Mouse (Mus musculus) testis, adult 2 months (tissue): ENCODE results near the gene Il31. TPM values are rescaled to one million over a fixed set of nuclear protein-coding genes. Genes with fewer than 3 reads are reported as not detected.
A peak's percentile ranks its signal among the peaks of the same experiment; 100 is the strongest.

Experiments used
- H3K27ac ChIP-seq: fragments of 200-500 bp; 2 replicates; pipeline ENCODE4 v1.5.1; 2012; ENCODE audit warnings: low read depth, low read length; ENCODE audit not compliant: control insufficient read depth, insufficient read depth
- H3K27me3 ChIP-seq: fragments of 200-500 bp; 2 replicates; pipeline ENCODE4 v1.6.1; 2012; ENCODE audit warnings: mild to moderate bottlenecking, low read length, moderate library complexity; ENCODE audit not compliant: control insufficient read depth, insufficient read depth
- H3K36me3 ChIP-seq: fragments of 200-500 bp; 2 replicates; pipeline ENCODE4 v1.6.1; 2012; ENCODE audit warnings: mild to moderate bottlenecking, low read length; ENCODE audit not compliant: control insufficient read depth, insufficient read depth
- H3K4me1 ChIP-seq: fragments of 200-500 bp; 2 replicates; pipeline ENCODE4 v1.6.1; 2012; ENCODE audit warnings: low read length; ENCODE audit not compliant: control insufficient read depth, insufficient read depth
- H3K4me3 ChIP-seq: fragments of 200-500 bp; 2 replicates; pipeline ENCODE4 v1.5.1; 2012; ENCODE audit warnings: low read depth, mild to moderate bottlenecking, low read length, moderate library complexity, mixed read lengths; ENCODE audit not compliant: control insufficient read depth
- CTCF ChIP-seq: fragments of 200-500 bp; IDR thresholded peaks from 2 replicates; pipeline ENCODE4 v1.5.1; 2012; ENCODE audit warnings: low read depth, mild to moderate bottlenecking, inconsistent platforms, low read length, moderate library complexity; ENCODE audit not compliant: control insufficient read depth, insufficient read depth, insufficient replicate concordance
- POLR2A ChIP-seq: fragments of 200-500 bp; IDR thresholded peaks from 2 replicates; pipeline ENCODE4 v1.6.1; 2012; ENCODE audit warnings: low read depth, mild to moderate bottlenecking, inconsistent platforms, low read length, moderate library complexity; ENCODE audit not compliant: control insufficient read depth
- polyA plus RNA-seq: library from polyadenylated mRNA; depleted of rRNA; stranded (reverse); fragments of >200 nt; gene quantifications from 2 replicates; pipeline ENCODE4 v1.2.3, GENCODE M21; 2012

Il31 gene
- polyA plus RNA-seq, 1 experiment: 29.8 TPM

- H3K4me3 ChIP-seq: no peak within 1 kb of the TSS
- H3K27ac ChIP-seq: no peak within 1 kb of the TSS; the same call in 1 of the 2 replicates
- H3K4me1 ChIP-seq: peaks cover 20% of the 10 kb centered on the region
- H3K27me3 ChIP-seq: no peaks in the 10 kb centered on the region
- H3K36me3 ChIP-seq: no peaks in the 10 kb centered on the region; the same call in 1 of the 2 replicates
- TF ChIP-seq POLR2A (no peak), CTCF (no peak)
Observed at GRCm38 (mm10) chr5:123510160-123510559, 20.9 kb upstream of the Il31 start, which contains the start of gene B3gnt4. TSS of gene B3gnt4 (plus strand) at chr5:123510460.

GRCm38 (mm10) chr5:123508921-123509320 is 19.6 kb upstream of the Il31 start:
- TF ChIP-seq CTCF: no peak
- TF ChIP-seq POLR2A: no peak
- H3K4me3 ChIP-seq: peak overlapping the region; percentile 77
- no peaks in the 10 kb centered on the region; the same call in 1 of the 2 replicates for H3K36me3 ChIP-seq
- peak overlapping the region; percentile 7; the same call in 1 of the 2 replicates for H3K27ac ChIP-seq
- peaks cover 20% of the 10 kb centered on the region for H3K4me1 ChIP-seq
- H3K27me3 ChIP-seq: no peaks in the 10 kb centered on the region

GRCm38 (mm10) chr5:123507936-123508723 is 18.8 kb upstream of the Il31 start:
- no peaks in the 10 kb centered on the region for H3K27me3 ChIP-seq
- H3K27ac ChIP-seq: peak overlapping the region; percentile 65
- no peaks in the 10 kb centered on the region; the same call in 1 of the 2 replicates for H3K36me3 ChIP-seq
- peaks cover 20% of the 10 kb centered on the region for H3K4me1 ChIP-seq
- peak overlapping the region; percentile 77 for H3K4me3 ChIP-seq
- no peak for TF ChIP-seq CTCF
- peak; percentile 49; the same call in 1 of the 2 replicates for TF ChIP-seq POLR2A

- TF ChIP-seq CTCF (no peak), POLR2A (no peak)
- no peak overlapping the region for H3K4me3 ChIP-seq
- H3K27me3 ChIP-seq: no peaks in the 10 kb centered on the region
- H3K27ac ChIP-seq: no peak overlapping the region
- H3K36me3 ChIP-seq: no peaks in the 10 kb centered on the region
- peaks cover 7% of the 10 kb centered on the region for H3K4me1 ChIP-seq
Observed at GRCm38 (mm10) chr5:123501973-123502372, 12.7 kb upstream of the Il31 start.

- Histone ChIP-seq H3K36me3 (no peaks in the 10 kb centered on the region), H3K27ac (no peak overlapping the region), H3K4me1 (peaks cover 7% of the 10 kb centered on the region), H3K4me3 (no peak overlapping the region), H3K27me3 (no peaks in the 10 kb centered on the region)
- TF ChIP-seq CTCF (peak; percentile 14; the same call in 1 of the 2 replicates), POLR2A (no peak)
Observed at GRCm38 (mm10) chr5:123499717-123500116, 10.4 kb upstream of the Il31 start.

GRCm38 (mm10) chr5:123489935-123490334 is 646 bp upstream of the Il31 start:
- Histone ChIP-seq H3K4me3 (peak overlapping the region; percentile 86), H3K4me1 (peaks cover 6% of the 10 kb centered on the region), H3K36me3 (no peaks in the 10 kb centered on the region), H3K27me3 (no peaks in the 10 kb centered on the region), H3K27ac (no peak overlapping the region)
- no peak for TF ChIP-seq CTCF
- TF ChIP-seq POLR2A: no peak

- H3K4me3 ChIP-seq: no peak overlapping the region
- no peaks in the 10 kb centered on the region for H3K27me3 ChIP-seq
- peaks cover 6% of the 10 kb centered on the region for H3K4me1 ChIP-seq
- H3K27ac ChIP-seq: no peak overlapping the region
- TF ChIP-seq CTCF (no peak), POLR2A (no peak)
- no peaks in the 10 kb centered on the region for H3K36me3 ChIP-seq
Observed at GRCm38 (mm10) chr5:123487659-123488395, 1.5 kb downstream of the Il31 start.
